Mouse (Mus musculus) midbrain, embryonic 13.5 days (tissue): ENCODE data around the gene Cdadc1. TPM values are rescaled to one million over a fixed set of nuclear protein-coding genes. Genes with fewer than 3 reads are reported as not detected.

ENCODE experiments used
- ATAC-seq: fragments of 200-750 bp; cut with Nextera tagmentation; 2 replicates; pipeline ENCODE4 v1.8.0; 2017; ENCODE audit warnings: mild to moderate bottlenecking, moderate TSS enrichment, moderate library complexity
- H3K27ac ChIP-seq: fragments of 300-500 bp; sonication (generic); 2 replicates; pipeline ENCODE4 v1.5.1; 2015; ENCODE audit warnings: inconsistent platforms, mild to moderate bottlenecking, moderate library complexity
- H3K27me3 ChIP-seq: fragments of 300-500 bp; sonication (generic); 2 replicates; pipeline ENCODE4 v1.6.1; 2015; ENCODE audit warnings: mild to moderate bottlenecking, inconsistent platforms
- H3K36me3 ChIP-seq: fragments of 300-500 bp; sonication (generic); 2 replicates; pipeline ENCODE4 v1.6.1; 2015; ENCODE audit warnings: mild to moderate bottlenecking, inconsistent platforms
- H3K4me1 ChIP-seq: fragments of 300-500 bp; sonication (generic); replicated peaks from 2 replicates; pipeline ENCODE4 v1.6.1; 2015; ENCODE audit warnings: inconsistent platforms
- H3K4me2 ChIP-seq: fragments of 300-500 bp; sonication (generic); replicated peaks from 2 replicates; pipeline ENCODE4 v1.6.1; 2015; ENCODE audit warnings: moderate library complexity, mild to moderate bottlenecking, inconsistent platforms
- H3K4me3 ChIP-seq: fragments of 300-500 bp; sonication (generic); replicated peaks from 2 replicates; pipeline ENCODE4 v1.5.1; 2015; ENCODE audit warnings: mild to moderate bottlenecking, inconsistent platforms
- H3K9ac ChIP-seq: fragments of 300-500 bp; sonication (generic); replicated peaks from 2 replicates; pipeline ENCODE4 v1.6.1; 2015; ENCODE audit warnings: mild to moderate bottlenecking, inconsistent platforms
- H3K9me3 ChIP-seq: fragments of 300-500 bp; sonication (generic); 2 replicates; pipeline ENCODE4 v1.6.1; 2016; ENCODE audit warnings: mild to moderate bottlenecking, inconsistent platforms
- WGBS: fragments of 180-500 bp; shearing (Covaris S2); methylation state at CpG from one replicate; pipeline ENCODE4 v1.1.7; 2015; 5-methylcytosine and 5-hydroxymethylcytosine counted together
- polyA plus RNA-seq: library from polyadenylated mRNA; unstranded; fragments of >200 nt; fragmentation: Nextera tagmentation; extraction: Ambion mirVana; gene quantifications from 2 replicates; pipeline ENCODE4 v1.2.1, GENCODE M21; 2015

Cdadc1 gene
- polyA plus RNA-seq, 1 experiment from 2014 or later: 36.4 TPM

GRCm38 (mm10) chr14:59537829-59538432 is 59.8 kb downstream of the Cdadc1 start:
- Histone ChIP-seq H3K27ac (no peak overlapping the region), H3K9me3 (no peaks in the 10 kb centered on the region), H3K9ac (no peak overlapping the region), H3K4me2 (no peak overlapping the region), H3K36me3 (no peaks in the 10 kb centered on the region), H3K27me3 (no peaks in the 10 kb centered on the region), H3K4me3 (no peak overlapping the region), H3K4me1 (no peaks in the 10 kb centered on the region)
- WGBS: 91% methylated on average over 4 of the region's 4 CpGs
- no peak for ATAC-seq

DNA sequence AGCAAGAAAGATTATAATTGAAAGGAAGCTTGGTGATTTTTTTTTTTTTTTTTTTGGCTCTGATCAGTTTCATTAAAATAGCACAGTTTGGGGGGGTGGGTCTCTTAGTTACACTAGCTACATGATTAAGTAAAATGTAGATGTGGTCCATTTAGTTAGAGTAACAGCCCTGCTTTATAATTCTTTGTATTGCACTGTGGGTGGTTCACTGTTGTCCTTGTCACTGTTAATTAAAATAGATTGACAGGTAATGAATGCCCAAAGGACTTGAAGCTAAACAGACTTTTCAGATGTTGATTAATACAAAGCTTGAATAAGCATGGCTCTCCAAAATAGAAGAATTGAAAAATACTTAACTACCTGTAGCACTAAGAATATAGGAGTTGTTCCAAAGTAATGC is 63.9 kb downstream of the Cdadc1 start:
- no peaks in the 10 kb centered on the region for H3K9me3 ChIP-seq
- H3K4me3 ChIP-seq: no peak overlapping the region
- no peak overlapping the region for H3K9ac ChIP-seq
- H3K4me2 ChIP-seq: no peak overlapping the region
- H3K4me1 ChIP-seq: no peaks in the 10 kb centered on the region
- no peak for ATAC-seq
- no peak overlapping the region for H3K27ac ChIP-seq
- H3K27me3 ChIP-seq: no peaks in the 10 kb centered on the region
- no peaks in the 10 kb centered on the region for H3K36me3 ChIP-seq

DNA sequence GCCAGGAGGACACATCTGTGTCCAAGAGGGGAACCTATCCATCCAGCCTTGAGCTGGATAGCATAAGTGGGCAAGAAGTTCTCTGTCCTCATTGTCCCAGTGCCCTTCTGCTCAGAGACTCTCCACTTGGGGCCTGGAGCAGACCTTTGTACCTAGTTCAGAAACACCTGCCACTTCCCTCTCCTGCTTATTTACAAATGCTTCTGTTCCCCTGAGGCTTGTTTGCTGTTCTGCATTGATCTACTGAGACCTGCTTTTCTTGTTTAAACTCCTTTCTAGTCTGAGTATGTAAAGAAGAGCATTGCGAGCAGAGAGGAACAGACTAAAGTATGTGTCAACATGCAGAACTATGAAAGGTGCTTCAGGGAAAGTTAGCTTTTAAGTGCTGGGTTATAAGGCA is 64.8 kb downstream of the Cdadc1 start:
- Histone ChIP-seq H3K36me3 (no peaks in the 10 kb centered on the region), H3K27me3 (no peaks in the 10 kb centered on the region), H3K9me3 (no peaks in the 10 kb centered on the region), H3K9ac (no peak overlapping the region), H3K4me2 (no peak overlapping the region), H3K4me1 (no peaks in the 10 kb centered on the region), H3K27ac (no peak overlapping the region), H3K4me3 (no peak overlapping the region)
- ATAC-seq: no peak
- 76% methylated on average over 1 of the region's 1 CpGs for WGBS

- H3K27me3 ChIP-seq: no peaks in the 10 kb centered on the region
- no peak overlapping the region for H3K27ac ChIP-seq
- no peaks in the 10 kb centered on the region for H3K9me3 ChIP-seq
- no peak overlapping the region for H3K4me3 ChIP-seq
- no peak overlapping the region for H3K4me2 ChIP-seq
- ATAC-seq: no peak
- WGBS: 82% methylated on average over 1 of the region's 1 CpGs
- no peaks in the 10 kb centered on the region for H3K4me1 ChIP-seq
- no peaks in the 10 kb centered on the region for H3K36me3 ChIP-seq
- H3K9ac ChIP-seq: no peak overlapping the region
These were observed 67.0 kb downstream of the Cdadc1 start for GRCm38 (mm10) chr14:59530801-59531200.

GRCm38 (mm10) chr14:59525843-59526242 is 71.9 kb downstream of the Cdadc1 start:
- no peak overlapping the region for H3K4me3 ChIP-seq
- no peaks in the 10 kb centered on the region for H3K36me3 ChIP-seq
- no peak for ATAC-seq
- H3K9me3 ChIP-seq: no peaks in the 10 kb centered on the region
- no peak overlapping the region for H3K27ac ChIP-seq
- H3K27me3 ChIP-seq: no peaks in the 10 kb centered on the region
- H3K4me1 ChIP-seq: no peaks in the 10 kb centered on the region
- WGBS: 91% methylated on average over 5 of the region's 5 CpGs
- no peak overlapping the region for H3K4me2 ChIP-seq
- H3K9ac ChIP-seq: no peak overlapping the region

DNA sequence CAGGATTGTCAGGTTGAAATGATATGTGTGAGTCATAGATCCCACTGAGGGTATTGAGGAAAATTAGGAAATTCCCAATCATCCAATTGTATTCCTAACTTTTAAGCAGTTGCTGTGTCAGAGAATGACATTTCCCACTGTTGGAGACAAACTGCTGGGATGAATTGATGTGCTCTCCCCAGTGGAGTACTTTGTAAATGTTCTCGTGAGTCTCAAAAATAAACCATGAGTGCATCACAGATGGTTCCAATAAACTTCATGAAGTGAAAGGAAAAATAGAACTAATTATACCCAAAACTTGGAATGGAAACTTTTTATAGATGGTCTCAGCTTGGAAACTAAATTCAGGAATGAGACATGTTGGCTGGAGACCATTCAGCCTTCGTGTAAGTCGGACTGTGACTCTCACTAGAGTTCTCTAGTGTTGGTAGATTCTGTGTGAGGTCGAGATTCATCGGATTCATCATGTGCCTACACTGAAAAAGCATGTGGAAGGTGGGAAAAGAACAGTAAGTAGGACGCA is 83.8 kb downstream of the Cdadc1 start:
- Histone ChIP-seq H3K4me1 (no peaks in the 10 kb centered on the region), H3K9ac (no peak overlapping the region), H3K27ac (no peak overlapping the region), H3K4me3 (no peak overlapping the region), H3K27me3 (no peaks in the 10 kb centered on the region), H3K9me3 (no peaks in the 10 kb centered on the region), H3K36me3 (no peaks in the 10 kb centered on the region), H3K4me2 (no peak overlapping the region)
- ATAC-seq: no peak
- 90% methylated on average over 6 of the region's 6 CpGs for WGBS

Other genes with a start within 250 kb of the Cdadc1 start
- 0.22 and 0.48 TPM in 2 replicates for gene Phf11d, start 232.5 kb downstream of the Cdadc1 start, polyA plus RNA-seq
- 0.30 and 0.34 TPM in 2 replicates for gene Phf11c, start 202.6 kb downstream of the Cdadc1 start, polyA plus RNA-seq
- 8.3 and 9.4 TPM in 2 replicates for gene Setdb2, start 157.1 kb downstream of the Cdadc1 start, polyA plus RNA-seq
- 24.8 and 25.3 TPM in 2 replicates for gene Cab39l, start 157.0 kb downstream of the Cdadc1 start, polyA plus RNA-seq
- 2.1 and 6.2 TPM in 2 replicates for gene Shisa2, start 27.3 kb upstream of the Cdadc1 start, polyA plus RNA-seq